Mouse (Mus musculus): ENCODE measurements around the gene Ubtf. TPM values are rescaled to one million over a fixed set of nuclear protein-coding genes. Genes with fewer than 3 reads are reported as not detected.

Ubtf gene
- polyA plus RNA-seq, 1 experiment from 2014 or later, result 90.3 TPM

DNA sequence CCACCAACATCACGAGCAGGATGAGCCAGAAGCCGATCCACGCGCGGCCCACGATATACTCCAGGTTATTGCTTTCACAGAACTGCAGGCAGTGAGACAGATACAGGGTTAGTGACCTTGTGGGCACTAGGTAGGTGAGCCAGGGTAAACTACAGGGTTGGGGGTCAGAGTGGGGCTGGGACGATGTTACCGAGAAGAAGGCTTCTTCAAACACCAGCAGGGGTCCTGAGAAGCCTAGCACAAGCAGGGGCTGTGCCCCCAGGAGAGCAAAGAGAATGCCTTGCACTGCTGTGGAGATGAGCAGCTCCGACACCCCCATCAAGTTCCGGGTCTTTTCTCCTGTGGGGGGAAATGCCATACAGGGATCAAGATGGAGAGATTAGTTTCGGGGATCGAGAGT lies 36.6 kb upstream of the Ubtf start:
- H3K27me3 ChIP-seq, result no peaks in the 10 kb centered on the region
- no peak overlapping the region for H3K4me2 ChIP-seq (replicated peaks)
- H3K36me3 ChIP-seq, result no peaks in the 10 kb centered on the region
- no peaks in the 10 kb centered on the region for H3K4me1 ChIP-seq (replicated peaks)
- no peak overlapping the region for H3K27ac ChIP-seq
- no peak overlapping the region for H3K9ac ChIP-seq (replicated peaks)
- 87% methylated on average over 12 of the region's 12 CpGs for WGBS
- no peaks in the 10 kb centered on the region for H3K9me3 ChIP-seq
- no peak for ATAC-seq
- H3K4me3 ChIP-seq (replicated peaks), result no peak overlapping the region

- Histone ChIP-seq H3K9me3 (no peaks in the 10 kb centered on the region), H3K9ac (replicated peaks) (no peak overlapping the region), H3K27ac (no peak overlapping the region), H3K36me3 (no peaks in the 10 kb centered on the region), H3K4me3 (replicated peaks) (no peak overlapping the region), H3K4me1 (replicated peaks) (no peaks in the 10 kb centered on the region), H3K4me2 (replicated peaks) (no peak overlapping the region), H3K27me3 (no peaks in the 10 kb centered on the region)
- 91% methylated on average over 3 of the region's 3 CpGs for WGBS
- no peak for ATAC-seq
Measured at GRCm38 (mm10) chr11:102355501-102355900, 36.0 kb upstream of the Ubtf start.

DNA sequence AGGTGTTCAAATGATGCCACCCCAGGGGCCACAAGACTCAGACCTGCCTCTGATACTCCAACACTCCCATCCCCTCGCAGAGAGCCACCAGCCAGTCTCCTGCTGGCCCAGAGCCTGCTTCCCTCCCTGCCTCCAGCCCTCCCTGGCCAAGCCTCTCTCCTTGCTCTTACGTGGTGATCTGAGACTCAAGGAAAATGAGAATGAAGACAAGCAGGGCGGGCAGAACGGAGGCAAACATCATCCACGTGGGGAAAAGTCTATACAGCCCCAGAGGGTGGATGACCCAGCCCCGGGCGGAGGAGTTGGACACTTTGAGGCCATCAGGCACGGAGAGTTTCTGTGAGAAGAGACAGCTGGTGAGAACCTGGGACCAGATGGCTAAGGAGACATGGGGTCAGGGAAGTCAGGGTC lies 33.5 kb upstream of the Ubtf start:
- 48% methylated on average over 8 of the region's 8 CpGs for WGBS
- Histone ChIP-seq H3K4me1 (replicated peaks) (no peaks in the 10 kb centered on the region), H3K9ac (replicated peaks) (no peak overlapping the region), H3K27me3 (no peaks in the 10 kb centered on the region), H3K4me3 (replicated peaks) (no peak overlapping the region), H3K27ac (no peak overlapping the region), H3K36me3 (no peaks in the 10 kb centered on the region), H3K4me2 (replicated peaks) (no peak overlapping the region), H3K9me3 (no peaks in the 10 kb centered on the region)
- no peak for ATAC-seq

- no peak overlapping the region for H3K4me3 ChIP-seq (replicated peaks)
- H3K9me3 ChIP-seq, result no peaks in the 10 kb centered on the region
- WGBS, result 42% methylated on average over 5 of the region's 5 CpGs
- no peaks in the 10 kb centered on the region for H3K27me3 ChIP-seq
- no peak overlapping the region for H3K9ac ChIP-seq (replicated peaks)
- no peaks in the 10 kb centered on the region for H3K36me3 ChIP-seq
- no peak for ATAC-seq
- no peak overlapping the region for H3K27ac ChIP-seq
- no peak overlapping the region for H3K4me2 ChIP-seq (replicated peaks)
- no peaks in the 10 kb centered on the region for H3K4me1 ChIP-seq (replicated peaks)
Measured at GRCm38 (mm10) chr11:102352378-102352777, 32.8 kb upstream of the Ubtf start.

DNA sequence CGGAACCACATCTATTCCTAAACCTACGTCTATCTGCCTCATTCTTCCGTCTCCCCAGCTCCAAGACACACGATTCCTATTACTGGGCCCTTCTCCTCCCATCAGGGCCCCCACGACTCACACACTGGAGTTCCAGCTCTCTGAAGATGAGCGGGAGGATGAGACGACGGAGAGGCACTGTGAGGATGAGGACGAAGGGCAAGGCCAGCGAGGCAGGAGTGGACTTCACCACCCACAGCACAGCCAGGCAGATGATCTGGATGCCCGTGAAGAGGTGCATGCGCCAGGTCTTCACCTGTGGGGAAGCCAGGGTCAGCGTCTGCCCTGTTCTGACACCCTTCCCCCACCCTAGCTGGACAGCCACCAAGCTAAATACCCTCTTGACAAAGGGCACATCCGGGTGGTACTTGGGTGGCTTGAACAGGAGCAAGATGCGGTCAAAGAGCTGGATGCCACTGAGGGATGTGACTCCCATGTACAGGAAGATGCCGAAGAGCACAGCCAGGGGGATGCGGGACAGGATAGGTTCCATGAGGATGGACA lies 31.5 kb upstream of the Ubtf start:
- ATAC-seq, result no peak
- WGBS, result 89% methylated on average over 17 of the region's 17 CpGs
- Histone ChIP-seq H3K9ac (replicated peaks) (no peak overlapping the region), H3K27me3 (no peaks in the 10 kb centered on the region), H3K4me3 (replicated peaks) (no peak overlapping the region), H3K27ac (no peak overlapping the region), H3K36me3 (no peaks in the 10 kb centered on the region), H3K4me1 (replicated peaks) (no peaks in the 10 kb centered on the region), H3K4me2 (replicated peaks) (no peak overlapping the region), H3K9me3 (no peaks in the 10 kb centered on the region)

- WGBS, result 93% methylated on average over 4 of the region's 4 CpGs
Measured at GRCm38 (mm10) chr11:102350416-102350815, 30.9 kb upstream of the Ubtf start.

DNA sequence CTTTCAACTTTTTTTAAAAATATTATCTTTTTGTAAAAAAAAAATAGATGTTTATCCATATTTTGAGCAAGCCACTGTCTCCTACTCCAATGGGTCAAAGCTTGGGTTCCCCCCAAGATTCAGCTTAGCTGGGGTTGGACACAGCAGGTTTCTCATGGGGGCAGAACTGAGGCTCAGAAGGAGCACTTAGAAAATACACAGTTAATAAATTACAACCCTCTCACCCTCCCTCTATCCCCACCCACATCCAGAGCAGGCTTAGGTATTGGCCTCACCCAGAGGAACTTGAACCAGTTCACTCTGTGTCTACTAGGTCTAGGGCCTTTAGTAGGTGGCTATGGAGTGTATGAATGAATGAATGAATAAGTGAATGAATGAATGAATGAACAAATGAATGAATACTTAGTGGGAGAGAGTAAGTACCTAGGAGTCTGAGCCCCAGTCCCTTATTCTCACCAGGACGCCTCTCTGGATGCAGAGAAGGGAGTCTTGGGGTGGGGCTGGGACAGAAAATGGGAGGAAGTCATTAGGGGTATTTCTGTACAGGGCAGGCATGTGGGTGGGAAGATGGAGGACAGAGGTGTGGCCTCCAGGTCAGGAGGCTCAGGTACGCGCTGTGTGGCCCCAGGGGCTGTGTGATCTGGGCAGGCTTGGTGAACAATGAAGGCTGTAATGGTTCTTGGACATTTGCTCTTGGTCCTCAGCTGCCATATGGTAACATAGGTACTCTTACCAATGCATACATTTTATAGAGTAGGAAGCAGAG lies 29.8 kb upstream of the Ubtf start:
- no peak overlapping the region for H3K9ac ChIP-seq (replicated peaks)
- H3K36me3 ChIP-seq, result no peaks in the 10 kb centered on the region
- no peaks in the 10 kb centered on the region for H3K4me1 ChIP-seq (replicated peaks)
- no peak for ATAC-seq
- H3K4me2 ChIP-seq (replicated peaks), result no peak overlapping the region
- H3K27me3 ChIP-seq, result no peaks in the 10 kb centered on the region
- no peak overlapping the region for H3K27ac ChIP-seq
- H3K4me3 ChIP-seq (replicated peaks), result no peak overlapping the region
- WGBS, result 91% methylated on average over 3 of the region's 3 CpGs
- H3K9me3 ChIP-seq, result no peaks in the 10 kb centered on the region

More at GRCm38 (mm10) chr11:102350416-102350815, 30.9 kb upstream of the Ubtf start:
- Histone ChIP-seq H3K9ac (replicated peaks) (no peak overlapping the region), H3K9me3 (no peaks in the 10 kb centered on the region), H3K27ac (no peak overlapping the region), H3K4me2 (replicated peaks) (no peak overlapping the region), H3K36me3 (no peaks in the 10 kb centered on the region), H3K4me3 (replicated peaks) (no peak overlapping the region), H3K4me1 (replicated peaks) (no peaks in the 10 kb centered on the region), H3K27me3 (no peaks in the 10 kb centered on the region)
- no peak for ATAC-seq

DNA sequence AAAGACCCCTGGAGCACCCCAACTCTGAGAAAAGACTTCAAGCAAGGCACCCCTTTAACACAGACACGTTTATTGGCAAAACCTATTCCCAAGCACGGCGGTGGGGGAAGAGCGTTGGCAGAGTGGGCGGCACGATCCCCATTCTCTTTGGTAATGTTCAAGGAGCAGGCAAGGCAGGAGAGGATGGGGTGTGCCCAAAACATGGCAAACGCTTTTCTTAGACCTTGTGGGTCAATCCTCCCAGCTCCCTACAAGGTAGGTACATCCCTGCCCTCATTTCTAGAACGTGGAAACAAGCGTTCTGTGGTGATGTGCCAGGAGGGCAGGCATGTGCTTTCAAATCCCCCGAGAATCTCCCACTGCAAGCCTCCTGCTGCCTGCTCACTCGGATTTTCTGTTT lies 29.2 kb upstream of the Ubtf start:
- Histone ChIP-seq H3K27me3 (no peaks in the 10 kb centered on the region), H3K4me3 (replicated peaks) (no peak overlapping the region), H3K9me3 (no peaks in the 10 kb centered on the region), H3K27ac (no peak overlapping the region), H3K9ac (replicated peaks) (no peak overlapping the region), H3K4me1 (replicated peaks) (no peaks in the 10 kb centered on the region), H3K36me3 (no peaks in the 10 kb centered on the region), H3K4me2 (replicated peaks) (no peak overlapping the region)
- 86% methylated on average over 11 of the region's 11 CpGs for WGBS
- no peak for ATAC-seq

DNA sequence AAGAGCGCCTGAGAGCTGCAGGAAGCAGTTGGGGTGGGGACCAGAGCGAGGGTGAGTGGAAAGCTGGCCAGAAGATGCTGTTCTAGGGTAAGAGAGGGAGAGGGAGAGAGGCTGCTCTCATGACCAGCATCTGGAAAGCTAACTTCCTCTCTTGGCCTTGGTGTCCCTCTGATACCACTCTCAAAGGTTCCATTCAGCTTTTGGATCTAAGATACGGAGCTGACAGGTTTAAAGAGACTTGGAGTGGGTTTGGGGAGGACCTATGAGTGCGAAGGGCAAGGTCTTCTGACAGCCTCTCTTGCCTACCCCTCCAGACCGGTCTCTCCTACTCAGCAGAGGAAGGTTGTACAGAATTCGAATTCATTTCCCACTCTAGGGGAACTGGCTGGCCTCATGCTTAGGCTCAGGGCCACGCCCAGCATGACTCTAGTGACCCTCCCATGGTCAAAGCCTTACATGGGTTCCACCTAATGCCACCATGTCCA lies 28.6 kb upstream of the Ubtf start:
- Histone ChIP-seq H3K4me2 (replicated peaks) (no peak overlapping the region), H3K27ac (no peak overlapping the region), H3K27me3 (no peaks in the 10 kb centered on the region), H3K36me3 (no peaks in the 10 kb centered on the region), H3K4me1 (replicated peaks) (no peaks in the 10 kb centered on the region), H3K9ac (replicated peaks) (no peak overlapping the region), H3K4me3 (replicated peaks) (no peak overlapping the region), H3K9me3 (no peaks in the 10 kb centered on the region)
- no peak for ATAC-seq
- 92% methylated on average over 7 of the region's 7 CpGs for WGBS

- WGBS, result 62% methylated on average over 5 of the region's 5 CpGs
- no peak for ATAC-seq
- Histone ChIP-seq H3K27me3 (no peaks in the 10 kb centered on the region), H3K9me3 (no peaks in the 10 kb centered on the region), H3K9ac (replicated peaks) (no peak overlapping the region), H3K4me3 (replicated peaks) (no peak overlapping the region), H3K4me1 (replicated peaks) (no peaks in the 10 kb centered on the region; the same call in 1 of the 2 replicates), H3K27ac (no peak overlapping the region), H3K36me3 (no peaks in the 10 kb centered on the region), H3K4me2 (replicated peaks) (no peak overlapping the region)
Measured at GRCm38 (mm10) chr11:102347683-102348082, 28.1 kb upstream of the Ubtf start.

DNA sequence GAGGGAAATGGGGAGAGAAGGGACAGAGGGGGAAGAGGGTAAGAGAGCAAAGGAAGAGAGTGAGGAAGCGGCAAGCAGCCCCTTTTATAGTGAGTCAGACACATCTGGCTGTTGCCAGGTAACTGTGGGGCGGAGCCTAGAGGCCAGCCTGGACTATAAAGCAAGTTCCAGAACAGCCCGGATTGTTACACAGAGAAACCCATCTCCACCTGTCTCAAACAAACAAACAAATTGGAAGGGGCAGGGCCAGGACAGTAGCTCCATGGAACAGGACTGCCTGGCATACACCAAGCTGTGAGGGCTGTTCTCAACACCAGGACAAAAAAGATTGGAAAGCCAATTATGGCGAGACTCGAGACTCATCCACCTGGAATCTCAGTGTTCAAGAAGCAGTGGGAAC lies 27.4 kb upstream of the Ubtf start:
- Histone ChIP-seq H3K36me3 (no peaks in the 10 kb centered on the region), H3K9me3 (no peaks in the 10 kb centered on the region), H3K9ac (replicated peaks) (no peak overlapping the region), H3K4me1 (replicated peaks) (no peaks in the 10 kb centered on the region; the same call in 1 of the 2 replicates), H3K27me3 (no peaks in the 10 kb centered on the region), H3K27ac (no peak overlapping the region), H3K4me3 (replicated peaks) (no peak overlapping the region), H3K4me2 (replicated peaks) (no peak overlapping the region)
- 70% methylated on average over 5 of the region's 5 CpGs for WGBS
- ATAC-seq, result no peak

DNA sequence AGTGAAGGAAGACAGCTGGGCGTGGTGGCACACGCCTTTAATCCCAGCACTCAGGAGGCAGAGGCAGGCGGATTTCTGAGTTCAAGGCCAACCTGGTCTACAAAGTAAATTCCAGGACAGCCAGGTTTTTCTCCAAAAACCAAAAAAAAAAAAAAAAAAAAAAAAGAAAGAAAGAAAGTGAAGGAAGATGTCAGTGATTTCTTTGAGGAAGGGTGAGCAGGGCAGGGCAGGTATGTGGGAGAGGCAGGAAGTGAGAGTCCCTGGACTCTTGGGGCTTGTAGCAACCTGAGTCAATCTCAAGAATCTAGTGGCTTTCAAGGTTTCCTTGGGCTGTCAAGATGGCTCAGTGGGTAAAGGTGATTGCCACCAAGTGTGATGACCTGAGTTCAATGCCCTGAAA lies 24.9 kb upstream of the Ubtf start:
- ATAC-seq, result no peak

More for the DNA sequence above, 24.9 kb upstream of the Ubtf start:
- no peak overlapping the region for H3K9ac ChIP-seq (replicated peaks)
- WGBS, result 90% methylated on average over 3 of the region's 3 CpGs
- no peaks in the 10 kb centered on the region; the same call in 1 of the 2 replicates for H3K4me1 ChIP-seq (replicated peaks)
- no peak overlapping the region for H3K4me2 ChIP-seq (replicated peaks)
- H3K27me3 ChIP-seq, result no peaks in the 10 kb centered on the region
- H3K4me3 ChIP-seq (replicated peaks), result no peak overlapping the region
- no peaks in the 10 kb centered on the region for H3K36me3 ChIP-seq
- H3K27ac ChIP-seq, result no peak overlapping the region
- no peaks in the 10 kb centered on the region for H3K9me3 ChIP-seq

Measured in midbrain, embryonic 13.5 days (tissue).